Mouse (Mus musculus) lung, postnatal 0 days (tissue): Measurements from ENCODE around the gene Dnm3.

ENCODE experiments used
- CTCF ChIP-seq: IDR thresholded peaks from 2 replicates; pipeline ENCODE4 v1.5.1; 2016; ENCODE audit warnings: antibody characterized with exemption, mild to moderate bottlenecking
- EP300 ChIP-seq: IDR thresholded peaks from 2 replicates; pipeline ENCODE4 v1.6.1; 2016; ENCODE audit warnings: antibody characterized with exemption, mild to moderate bottlenecking, control low read depth

- TF ChIP-seq CTCF (no peak), EP300 (no peak)
Observed at GRCm38 (mm10) chr1:162052755-162053154, 425.1 kb downstream of the Dnm3 start.
